Mouse (Mus musculus) limb, embryonic 15.5 days (tissue): ENCODE measurements around the gene Necap2. TPM values are rescaled to one million over a fixed set of nuclear protein-coding genes. Genes with fewer than 3 reads are reported as not detected.

Experiments
- ATAC-seq: fragments of 200-750 bp; cut with Nextera tagmentation; 2 replicates; pipeline ENCODE4 v1.8.0; 2017; ENCODE audit warnings: low read depth, moderate TSS enrichment; ENCODE audit not compliant: insufficient number of reproducible peaks, low FRiP score, low TSS enrichment
- H3K27ac ChIP-seq: fragments of 300-500 bp; sonication (generic); 2 replicates; pipeline ENCODE4 v1.5.1; 2015; ENCODE audit warnings: moderate library complexity, mild to moderate bottlenecking, inconsistent platforms
- H3K27me3 ChIP-seq: fragments of 300-500 bp; sonication (generic); 2 replicates; pipeline ENCODE4 v1.6.1; 2015; ENCODE audit warnings: inconsistent platforms
- H3K36me3 ChIP-seq: fragments of 300-500 bp; sonication (generic); 2 replicates; pipeline ENCODE4 v1.6.1; 2015; ENCODE audit warnings: inconsistent platforms
- H3K4me1 ChIP-seq: fragments of 300-500 bp; sonication (generic); 2 replicates; pipeline ENCODE4 v1.6.1; 2015; ENCODE audit warnings: inconsistent platforms
- H3K4me2 ChIP-seq: fragments of 300-500 bp; sonication (generic); 2 replicates; pipeline ENCODE4 v1.6.1; 2015; ENCODE audit warnings: mild to moderate bottlenecking, inconsistent platforms
- H3K4me3 ChIP-seq: fragments of 300-500 bp; sonication (generic); 2 replicates; pipeline ENCODE4 v1.5.1; 2015; ENCODE audit warnings: mild to moderate bottlenecking, inconsistent platforms
- H3K9ac ChIP-seq: fragments of 300-500 bp; sonication (generic); 2 replicates; pipeline ENCODE4 v1.6.1; 2015; ENCODE audit warnings: inconsistent platforms
- H3K9me3 ChIP-seq: fragments of 300-500 bp; sonication (generic); 2 replicates; pipeline ENCODE4 v1.6.1; 2016; ENCODE audit warnings: inconsistent platforms
- WGBS: fragments of 180-500 bp; shearing (Covaris S2); methylation state at CpG from one replicate; pipeline ENCODE4 v1.1.7; 2015; 5-methylcytosine and 5-hydroxymethylcytosine counted together
- polyA plus RNA-seq: library from polyadenylated mRNA; unstranded; fragments of >200 nt; fragmentation: Nextera tagmentation; extraction: Ambion mirVana; gene quantifications from 2 replicates; pipeline ENCODE4 v1.2.1, GENCODE M21; 2015

Gene Necap2
- polyA plus RNA-seq, 1 experiment from 2014 or later, result 95.8 TPM

DNA sequence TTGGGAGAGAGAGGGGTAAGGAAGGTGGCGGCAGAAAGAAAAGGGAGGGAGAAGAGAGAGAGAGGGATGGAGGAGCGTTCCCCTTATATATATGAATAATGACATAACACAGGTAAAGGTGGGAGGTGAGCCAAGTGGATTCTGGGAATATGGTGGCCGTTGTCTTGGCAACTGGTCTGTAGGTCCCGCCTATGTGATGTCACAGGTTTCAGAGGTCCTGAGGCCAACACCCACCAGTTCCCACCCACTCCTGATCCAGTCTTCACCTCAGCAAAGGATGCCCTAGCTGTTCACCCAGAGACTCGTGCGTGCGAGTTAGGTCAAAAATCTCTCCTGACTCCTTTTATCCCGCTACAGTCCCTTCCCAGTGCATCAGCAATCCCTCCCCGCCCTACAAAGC lies 23.1 kb upstream of the Necap2 start:
- Histone ChIP-seq H3K4me3 (no peak overlapping the region), H3K4me2 (no peak overlapping the region), H3K27ac (no peak overlapping the region), H3K9me3 (no peaks in the 10 kb centered on the region), H3K4me1 (no peaks in the 10 kb centered on the region), H3K9ac (no peak overlapping the region), H3K27me3 (no peaks in the 10 kb centered on the region), H3K36me3 (no peaks in the 10 kb centered on the region)
- no peak for ATAC-seq
- 92% methylated on average over 9 of the region's 9 CpGs for WGBS

DNA sequence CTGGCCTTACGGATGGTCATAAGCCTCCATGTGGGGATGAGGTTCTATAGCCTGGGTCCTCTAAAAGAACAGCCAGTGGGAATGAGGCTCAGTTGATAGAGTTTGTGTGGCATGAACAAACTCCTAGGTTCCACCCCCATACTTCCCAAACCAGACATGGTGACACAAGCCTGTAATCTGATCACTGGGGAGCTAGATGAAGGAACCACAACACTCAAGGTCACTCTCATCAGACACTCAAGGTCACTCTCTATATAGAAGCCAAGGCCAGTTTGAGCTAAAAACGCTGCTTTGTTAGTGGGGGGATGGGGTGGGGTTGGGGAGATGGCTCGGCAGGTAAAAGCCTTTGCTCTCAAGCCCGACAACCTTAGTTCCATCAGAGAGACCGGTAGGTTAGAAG lies 21.8 kb upstream of the Necap2 start:
- H3K9ac ChIP-seq, result no peak overlapping the region
- H3K36me3 ChIP-seq, result no peaks in the 10 kb centered on the region
- no peak overlapping the region for H3K4me2 ChIP-seq
- no peak for ATAC-seq
- no peak overlapping the region for H3K27ac ChIP-seq
- no peaks in the 10 kb centered on the region for H3K27me3 ChIP-seq
- H3K4me3 ChIP-seq, result no peak overlapping the region
- WGBS, result 79% methylated on average over 5 of the region's 5 CpGs
- H3K4me1 ChIP-seq, result no peaks in the 10 kb centered on the region
- no peaks in the 10 kb centered on the region for H3K9me3 ChIP-seq

DNA sequence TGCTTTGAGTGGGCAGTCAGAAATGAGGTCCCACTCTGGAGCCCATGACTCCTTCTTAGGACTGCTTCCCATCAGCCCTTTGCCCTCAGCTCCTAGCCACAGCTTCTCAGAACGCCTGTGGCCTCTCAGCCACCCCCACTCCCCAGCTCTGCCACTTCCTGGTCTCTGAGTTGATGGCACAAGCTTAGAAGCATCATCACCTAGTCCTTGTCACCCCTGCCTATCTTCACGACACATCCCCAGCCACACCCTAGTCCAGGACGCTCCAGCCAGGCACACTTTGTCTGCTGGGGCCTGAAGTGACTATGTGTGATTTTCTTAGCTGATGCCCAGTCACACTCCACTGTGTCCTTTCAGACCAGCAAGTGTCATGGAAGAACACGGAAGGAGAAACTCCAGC lies 20.8 kb upstream of the Necap2 start:
- Histone ChIP-seq H3K4me3 (no peak overlapping the region), H3K27me3 (no peaks in the 10 kb centered on the region), H3K9me3 (no peaks in the 10 kb centered on the region), H3K9ac (no peak overlapping the region), H3K27ac (no peak overlapping the region), H3K36me3 (no peaks in the 10 kb centered on the region), H3K4me2 (no peak overlapping the region), H3K4me1 (no peaks in the 10 kb centered on the region)
- WGBS, result 79% methylated on average over 4 of the region's 4 CpGs
- no peak for ATAC-seq

DNA sequence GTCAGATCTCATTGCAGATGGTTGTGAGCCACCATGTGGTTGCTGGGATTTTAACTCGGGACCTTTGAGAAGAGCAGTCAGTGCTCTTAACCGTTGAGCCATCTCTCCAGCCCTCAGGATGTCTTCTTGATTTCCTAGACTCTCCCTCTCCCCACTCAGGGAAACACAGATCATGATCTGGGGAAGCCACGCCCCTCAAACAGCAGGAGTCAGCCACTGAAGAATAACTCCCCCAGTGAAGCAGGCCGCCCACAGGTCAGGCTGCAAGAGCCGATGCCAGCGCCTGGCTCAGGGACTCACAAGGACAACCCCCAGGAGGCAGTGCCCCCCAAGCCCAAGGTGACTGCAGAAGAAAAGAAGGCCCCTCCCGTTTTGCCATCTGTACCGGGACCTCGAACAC lies 18.6 kb upstream of the Necap2 start:
- no peak overlapping the region for H3K4me2 ChIP-seq
- ATAC-seq, result no peak; the same call in 1 of the 2 replicates

DNA sequence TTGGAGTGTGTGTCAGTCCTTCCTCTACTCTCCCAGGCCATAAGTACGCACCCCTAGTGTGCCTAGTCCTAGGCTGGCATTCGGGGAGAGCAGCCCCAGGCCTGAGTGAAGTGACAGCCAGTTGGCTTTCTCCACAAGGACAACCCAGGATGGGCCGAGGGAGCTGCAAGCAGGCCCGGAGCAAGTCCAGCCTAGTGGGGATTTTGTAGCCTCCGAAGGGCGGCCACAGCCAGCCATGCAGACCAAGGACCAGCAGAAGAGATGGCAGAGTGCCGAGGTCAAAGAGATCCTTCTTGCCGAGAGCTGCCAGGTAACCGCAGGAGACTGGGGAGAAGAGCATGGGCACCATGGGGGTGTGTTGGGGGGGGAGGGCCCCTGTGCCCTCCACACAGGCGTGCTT lies 16.9 kb upstream of the Necap2 start:
- Histone ChIP-seq H3K4me2 (no peak overlapping the region), H3K36me3 (no peaks in the 10 kb centered on the region), H3K4me3 (no peak overlapping the region), H3K9ac (no peak overlapping the region), H3K4me1 (no peaks in the 10 kb centered on the region), H3K27ac (no peak overlapping the region), H3K9me3 (no peaks in the 10 kb centered on the region), H3K27me3 (no peaks in the 10 kb centered on the region)
- no peak for ATAC-seq
- WGBS, result 79% methylated on average over 10 of the region's 10 CpGs

More for the DNA sequence above, 18.6 kb upstream of the Necap2 start:
- no peaks in the 10 kb centered on the region for H3K36me3 ChIP-seq
- no peaks in the 10 kb centered on the region for H3K9me3 ChIP-seq
- H3K4me3 ChIP-seq, result no peak overlapping the region
- no peak overlapping the region for H3K9ac ChIP-seq
- no peaks in the 10 kb centered on the region for H3K27me3 ChIP-seq
- no peak overlapping the region for H3K27ac ChIP-seq
- 24% methylated on average over 9 of the region's 9 CpGs for WGBS
- no peaks in the 10 kb centered on the region for H3K4me1 ChIP-seq

DNA sequence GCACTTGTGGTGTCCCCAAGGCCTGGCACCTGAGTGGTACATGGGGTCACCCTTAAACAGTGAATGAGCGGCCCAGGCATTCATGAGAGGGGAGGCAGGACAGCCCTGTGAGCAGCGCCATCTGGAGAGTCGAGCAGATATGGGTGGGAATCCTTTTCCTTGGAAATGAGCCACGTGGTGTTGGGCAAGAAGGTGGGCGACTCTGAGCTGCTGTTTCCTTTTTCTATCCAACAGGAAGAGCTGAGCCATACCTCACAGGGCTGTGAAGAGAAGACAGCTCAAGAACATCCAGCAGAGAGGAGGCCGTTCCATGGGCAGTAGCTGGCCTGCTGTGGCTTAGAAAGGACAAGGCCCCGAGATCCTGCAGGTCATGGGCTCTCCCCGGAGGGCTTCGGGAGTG lies 10.6 kb upstream of the Necap2 start:
- WGBS, result 68% methylated on average over 9 of the region's 9 CpGs
- no peak for ATAC-seq

DNA sequence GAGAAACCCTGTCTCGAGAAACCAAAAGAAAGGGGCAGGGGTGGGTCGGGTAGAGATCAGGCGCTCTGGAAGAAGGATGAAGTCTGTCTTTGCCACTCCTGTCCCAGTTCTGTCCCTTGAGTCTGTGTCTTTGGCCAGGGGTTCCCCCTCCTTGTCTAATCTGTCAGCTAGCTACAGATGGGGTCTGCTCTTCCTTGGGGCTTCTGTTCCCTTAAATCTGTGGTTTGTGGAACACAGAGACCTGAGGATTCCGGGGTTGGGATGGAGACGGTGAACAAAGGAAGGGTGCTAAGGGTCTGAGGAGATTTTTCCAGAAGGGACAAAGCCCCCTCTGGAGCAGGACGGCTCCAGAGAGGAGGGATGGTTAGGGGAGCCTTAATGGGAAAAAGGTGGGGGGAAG lies 9.9 kb upstream of the Necap2 start, which contains the start of gene Spata21:
Spata21 (plus strand) TSS at position 301 of the 400 bp plus-strand sequence.
- H3K4me2 ChIP-seq, result no peak within 1 kb of the TSS
- H3K27me3 ChIP-seq, result no peaks in the 10 kb centered on the region
- ATAC-seq, result no peak
- WGBS, result 70% methylated on average over 6 of the region's 6 CpGs
- no peaks in the 10 kb centered on the region; the same call in 1 of the 2 replicates for H3K4me1 ChIP-seq
- H3K9me3 ChIP-seq, result no peaks in the 10 kb centered on the region
- H3K36me3 ChIP-seq, result no peaks in the 10 kb centered on the region
- H3K4me3 ChIP-seq, result no peak within 1 kb of the TSS
- H3K27ac ChIP-seq, result no peak within 1 kb of the TSS
- H3K9ac ChIP-seq, result no peak within 1 kb of the TSS

More for the DNA sequence above, 10.6 kb upstream of the Necap2 start:
- Histone ChIP-seq H3K27me3 (no peaks in the 10 kb centered on the region), H3K4me1 (no peaks in the 10 kb centered on the region; the same call in 1 of the 2 replicates), H3K4me3 (no peak overlapping the region), H3K27ac (no peak overlapping the region), H3K36me3 (no peaks in the 10 kb centered on the region), H3K4me2 (no peak overlapping the region), H3K9ac (no peak overlapping the region), H3K9me3 (no peaks in the 10 kb centered on the region)

DNA sequence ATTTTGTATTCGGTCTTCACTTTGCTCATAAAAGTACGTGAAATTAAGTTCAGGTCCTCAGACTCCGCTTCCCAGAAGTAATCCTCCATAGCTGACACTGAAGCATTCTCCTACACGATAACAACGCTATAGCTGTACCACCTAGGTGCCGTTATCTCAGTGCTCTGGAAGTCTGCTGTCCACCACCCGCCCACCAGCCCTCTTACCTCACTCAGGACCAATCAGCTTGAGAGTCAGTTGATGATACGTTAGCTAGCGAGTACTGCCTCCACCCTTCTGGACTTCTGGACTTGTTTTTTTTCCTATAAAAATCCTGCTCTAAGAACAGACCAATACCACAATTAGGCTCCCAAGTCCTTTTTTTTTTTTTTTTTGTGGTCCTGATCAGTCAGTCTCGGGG lies 8.7 kb upstream of the Necap2 start:
- H3K4me2 ChIP-seq, result no peak overlapping the region
- no peaks in the 10 kb centered on the region for H3K27me3 ChIP-seq
- H3K36me3 ChIP-seq, result no peaks in the 10 kb centered on the region
- H3K27ac ChIP-seq, result no peak overlapping the region
- no peak overlapping the region for H3K9ac ChIP-seq
- 61% methylated on average over 10 of the region's 10 CpGs for WGBS
- no peak for ATAC-seq
- no peaks in the 10 kb centered on the region; the same call in 1 of the 2 replicates for H3K4me1 ChIP-seq
- H3K4me3 ChIP-seq, result no peak overlapping the region
- H3K9me3 ChIP-seq, result no peaks in the 10 kb centered on the region

DNA sequence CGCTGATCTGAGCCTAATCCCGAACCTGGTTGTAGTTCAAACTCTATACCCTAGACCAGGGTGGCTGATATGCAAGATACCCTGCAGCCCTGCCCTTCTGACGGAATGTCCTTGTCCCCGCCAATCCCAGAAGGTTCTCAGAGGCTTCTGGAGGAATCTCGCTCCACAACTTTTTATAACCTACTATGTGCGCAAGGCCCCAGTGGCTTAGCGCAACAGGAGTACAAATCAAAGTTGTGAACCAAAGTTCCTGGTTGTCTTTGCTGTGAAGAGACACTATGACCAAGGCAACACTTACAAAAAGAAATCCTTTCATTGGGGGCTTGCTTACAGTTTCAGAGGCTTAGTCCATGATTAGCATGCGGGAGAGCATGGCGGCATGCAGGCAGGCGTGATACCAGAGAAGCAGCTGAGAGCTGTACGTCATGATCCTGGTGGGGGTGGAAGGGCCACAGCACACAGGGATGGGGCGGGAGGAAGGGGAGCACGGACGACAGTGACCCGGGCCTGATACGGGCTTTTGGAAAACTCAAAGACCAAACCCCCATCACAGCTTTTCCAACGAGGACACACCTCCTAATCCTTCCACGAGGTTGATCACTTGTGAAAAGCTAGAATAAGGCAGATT lies 467 bp upstream of the Necap2 start:
- Histone ChIP-seq H3K36me3 (peaks cover 14% of the 10 kb centered on the region), H3K9me3 (no peaks in the 10 kb centered on the region), H3K4me1 (peaks cover 23% of the 10 kb centered on the region), H3K27ac (no peak overlapping the region), H3K4me2 (0 out of 2 replicates have a peak overlapping the region, but pooled peaks have one; percentile 90), H3K27me3 (no peaks in the 10 kb centered on the region), H3K9ac (no peak overlapping the region), H3K4me3 (0 out of 2 replicates have a peak overlapping the region, but pooled peaks have one; percentile 95)
- WGBS, result 71% methylated on average over 18 of the region's 18 CpGs
- ATAC-seq, result no peak

DNA sequence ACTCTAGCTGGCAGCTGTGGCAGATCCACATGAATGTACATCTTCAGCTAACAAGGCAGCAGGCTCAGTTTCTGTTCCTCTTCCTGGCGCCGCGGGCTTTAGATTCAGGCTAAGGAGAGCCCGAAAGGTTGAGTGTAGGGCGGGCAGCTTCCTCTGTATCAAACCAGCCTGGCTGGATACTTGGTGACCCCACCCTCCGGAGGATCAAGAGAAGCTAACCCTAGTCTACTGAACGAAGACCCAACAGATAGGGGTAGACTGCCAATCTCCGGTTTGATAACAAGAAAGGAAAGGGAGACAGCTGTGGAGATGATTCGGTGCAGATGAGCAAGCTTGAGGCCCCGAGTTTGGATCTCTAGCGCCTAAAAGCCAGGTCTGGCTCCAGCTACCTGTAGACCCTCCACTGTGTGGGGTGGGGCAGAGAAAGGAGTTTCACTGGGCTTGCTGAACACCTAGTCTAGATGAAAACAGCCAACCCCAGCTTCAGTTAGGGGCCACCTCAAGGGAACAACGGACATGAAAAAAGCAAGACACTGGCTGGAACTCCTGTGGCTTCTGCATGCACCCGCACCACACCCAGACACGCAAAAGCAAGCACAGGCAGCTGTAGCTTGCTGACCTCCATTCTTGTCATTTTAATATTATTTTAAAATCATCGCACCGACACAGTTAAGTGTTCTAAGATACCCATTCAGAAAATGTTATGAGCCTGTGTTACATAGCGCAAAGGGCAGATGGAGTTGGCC lies 1.2 kb downstream of the Necap2 start:
- peak overlapping the region; percentile 90 for H3K4me2 ChIP-seq
- H3K27ac ChIP-seq, result peak overlapping the region; percentile 51
- WGBS, result 72% methylated on average over 17 of the region's 17 CpGs
- H3K27me3 ChIP-seq, result no peaks in the 10 kb centered on the region
- peaks cover 24% of the 10 kb centered on the region for H3K4me1 ChIP-seq
- peaks cover 30% of the 10 kb centered on the region for H3K36me3 ChIP-seq
- no peak for ATAC-seq
- peak overlapping the region; percentile 68 for H3K9ac ChIP-seq
- peak overlapping the region; percentile 95 for H3K4me3 ChIP-seq
- no peaks in the 10 kb centered on the region for H3K9me3 ChIP-seq

DNA sequence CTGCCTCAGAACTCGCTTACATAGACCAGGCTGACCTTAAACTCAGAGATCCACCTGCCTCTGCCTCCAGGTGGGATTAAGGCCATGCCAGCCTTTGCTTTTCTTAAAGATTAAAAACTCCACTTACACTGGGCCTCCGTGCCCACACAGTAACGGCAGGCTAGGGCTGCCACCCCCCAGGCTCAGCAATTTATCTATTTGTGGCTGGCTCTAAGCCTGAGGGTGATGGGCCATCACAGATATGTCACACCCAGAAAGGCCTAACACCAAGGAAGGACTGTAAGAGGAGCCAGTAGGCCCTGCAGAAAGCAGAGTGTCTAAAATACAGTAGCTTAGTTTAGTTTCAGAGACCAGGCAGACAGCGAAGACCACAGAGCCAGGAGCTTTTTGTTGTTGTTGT lies 4.0 kb downstream of the Necap2 start:
- Histone ChIP-seq H3K4me2 (no peak overlapping the region), H3K27ac (no peak overlapping the region), H3K4me1 (peaks cover 24% of the 10 kb centered on the region), H3K27me3 (no peaks in the 10 kb centered on the region), H3K4me3 (no peak overlapping the region), H3K36me3 (peaks cover 59% of the 10 kb centered on the region), H3K9ac (no peak overlapping the region), H3K9me3 (no peaks in the 10 kb centered on the region)
- no peak for ATAC-seq
- 95% methylated on average over 4 of the region's 4 CpGs for WGBS

DNA sequence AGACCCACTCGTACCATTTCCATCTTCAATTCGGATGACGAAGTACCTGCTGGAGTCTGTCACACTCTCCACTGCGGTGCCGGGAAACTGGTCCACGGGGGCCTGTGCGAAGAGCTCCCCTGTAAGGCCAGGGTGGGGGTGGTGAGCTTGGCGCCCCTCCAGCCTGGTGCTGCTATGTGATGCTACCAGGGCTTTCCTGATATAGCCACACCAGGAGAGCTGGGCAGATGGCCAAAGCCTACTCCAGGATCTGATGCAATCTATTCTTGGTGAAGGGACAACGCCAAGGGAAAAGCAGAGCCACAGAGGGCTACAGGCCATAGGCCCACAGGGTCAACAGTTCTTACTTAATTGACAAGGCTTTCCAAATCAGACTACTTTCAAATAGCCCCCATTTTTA lies 4.5 kb downstream of the Necap2 start:
- Histone ChIP-seq H3K4me3 (no peak overlapping the region), H3K36me3 (peaks cover 63% of the 10 kb centered on the region)

More for the DNA sequence above, 4.5 kb downstream of the Necap2 start:
- no peaks in the 10 kb centered on the region for H3K27me3 ChIP-seq
- H3K9me3 ChIP-seq, result no peaks in the 10 kb centered on the region
- peaks cover 24% of the 10 kb centered on the region for H3K4me1 ChIP-seq
- no peak for ATAC-seq
- H3K9ac ChIP-seq, result no peak overlapping the region
- H3K4me2 ChIP-seq, result no peak overlapping the region
- WGBS, result 89% methylated on average over 9 of the region's 9 CpGs
- H3K27ac ChIP-seq, result no peak overlapping the region
